Mouse (Mus musculus) liver, embryonic 16.5 days (tissue): ENCODE data around the gene Rap1gap2. TPM values are rescaled to one million over a fixed set of nuclear protein-coding genes. Genes with fewer than 3 reads are reported as not detected.

Experiments
- ATAC-seq: fragments of 200-750 bp; cut with Nextera tagmentation; 2 replicates; pipeline ENCODE4 v1.8.0; 2017; ENCODE audit warnings: low read depth, mild to moderate bottlenecking, moderate number of reproducible peaks, moderate library complexity
- H3K27ac ChIP-seq: fragments of 300-500 bp; sonication (generic); 2 replicates; pipeline ENCODE4 v1.5.1; 2014; ENCODE audit warnings: mild to moderate bottlenecking, low read length
- H3K27me3 ChIP-seq: fragments of 300-500 bp; sonication (generic); 2 replicates; pipeline ENCODE4 v1.6.1; 2014; ENCODE audit warnings: low read depth, low read length, mixed read lengths; ENCODE audit not compliant: control insufficient read depth, insufficient read depth
- H3K36me3 ChIP-seq: fragments of 300-500 bp; sonication (generic); 2 replicates; pipeline ENCODE4 v1.6.1; 2014; ENCODE audit warnings: mild to moderate bottlenecking; ENCODE audit not compliant: control insufficient read depth, insufficient read depth
- H3K4me1 ChIP-seq: fragments of 300-500 bp; sonication (generic); 2 replicates; pipeline ENCODE4 v1.6.1; 2014; ENCODE audit warnings: low read depth, low read length, mixed read lengths; ENCODE audit not compliant: control insufficient read depth
- H3K4me2 ChIP-seq: fragments of 300-500 bp; sonication (generic); 2 replicates; pipeline ENCODE4 v1.6.1; 2014; ENCODE audit warnings: low read depth, low read length, mixed read lengths
- H3K4me3 ChIP-seq: fragments of 300-500 bp; sonication (generic); 2 replicates; pipeline ENCODE4 v1.5.1; 2014; ENCODE audit warnings: low read depth, mild to moderate bottlenecking, low read length
- H3K9ac ChIP-seq: fragments of 300-500 bp; sonication (generic); 2 replicates; pipeline ENCODE4 v1.6.1; 2014; ENCODE audit warnings: low read depth, low read length
- H3K9me3 ChIP-seq: fragments of 300-500 bp; sonication (generic); replicated peaks from 2 replicates; pipeline ENCODE4 v1.6.1; 2016; ENCODE audit warnings: low read length; ENCODE audit not compliant: control insufficient read depth
- WGBS: fragments of 180-500 bp; shearing (Covaris S2); extraction: QIAGEN DNeasy Blood & Tissue Kit; methylation state at CpG from one replicate; pipeline ENCODE4 v1.1.7; 2014; ENCODE audit not compliant: insufficient replicate concordance; 5-methylcytosine and 5-hydroxymethylcytosine counted together
- polyA plus RNA-seq: library from polyadenylated mRNA; unstranded; fragments of >200 nt; fragmentation: Nextera tagmentation; extraction: Ambion mirVana; gene quantifications from 2 replicates; pipeline ENCODE4 v1.2.1, GENCODE M21; 2015

Gene Rap1gap2
- polyA plus RNA-seq, 1 experiment from 2014 or later: 1.2 TPM

DNA sequence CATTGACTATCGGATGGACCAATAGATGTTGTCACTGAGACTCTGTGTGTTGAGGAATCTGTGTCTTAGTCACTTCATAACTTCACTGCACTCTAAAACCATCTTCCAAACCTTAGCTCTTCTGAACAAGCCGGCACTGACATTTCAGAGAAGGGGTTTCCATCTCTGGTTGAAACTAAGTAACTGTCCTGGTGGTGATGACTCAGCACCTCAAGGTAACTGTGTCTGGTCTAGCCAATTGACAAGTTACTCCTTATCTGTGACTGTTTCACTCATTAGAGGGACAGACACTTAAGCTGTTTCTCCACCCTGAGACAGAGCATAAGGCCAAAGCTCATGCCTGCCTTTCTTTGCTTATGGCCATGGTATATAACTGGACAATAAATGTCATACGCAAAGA, 114.1 kb downstream of the Rap1gap2 start:
- Histone ChIP-seq H3K36me3 (no peaks in the 10 kb centered on the region), H3K4me2 (no peak overlapping the region), H3K9me3 (no peaks in the 10 kb centered on the region), H3K9ac (no peak overlapping the region), H3K27ac (no peak overlapping the region), H3K27me3 (no peaks in the 10 kb centered on the region), H3K4me1 (no peaks in the 10 kb centered on the region), H3K4me3 (no peak overlapping the region)
- 80% methylated on average over 3 of the region's 3 CpGs for WGBS
- no peak for ATAC-seq

DNA sequence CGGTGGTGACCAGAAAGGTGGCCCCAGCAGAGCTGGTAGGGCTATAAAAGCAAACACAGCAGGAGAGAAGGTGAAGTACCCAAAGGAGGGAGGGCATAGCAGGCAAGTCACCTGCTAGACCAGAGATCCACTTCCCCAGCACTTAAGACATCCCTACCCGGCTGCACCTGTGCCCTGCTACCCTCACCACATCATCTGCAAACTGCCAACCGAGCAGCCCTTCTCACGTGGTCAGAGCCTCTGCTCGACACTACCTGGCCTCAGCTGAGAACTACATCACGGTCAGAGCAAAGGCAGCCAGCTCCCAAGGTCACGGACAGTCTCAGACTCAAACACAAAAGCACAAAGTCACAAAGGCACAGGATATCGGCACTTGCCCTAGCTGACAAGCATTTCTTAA, 116.8 kb downstream of the Rap1gap2 start:
- Histone ChIP-seq H3K27me3 (no peaks in the 10 kb centered on the region), H3K27ac (no peak overlapping the region), H3K4me1 (no peaks in the 10 kb centered on the region), H3K9me3 (no peaks in the 10 kb centered on the region), H3K4me2 (no peak overlapping the region), H3K4me3 (no peak overlapping the region), H3K36me3 (no peaks in the 10 kb centered on the region), H3K9ac (no peak overlapping the region)
- no peak for ATAC-seq
- 26% methylated on average over 8 of the region's 8 CpGs for WGBS

DNA sequence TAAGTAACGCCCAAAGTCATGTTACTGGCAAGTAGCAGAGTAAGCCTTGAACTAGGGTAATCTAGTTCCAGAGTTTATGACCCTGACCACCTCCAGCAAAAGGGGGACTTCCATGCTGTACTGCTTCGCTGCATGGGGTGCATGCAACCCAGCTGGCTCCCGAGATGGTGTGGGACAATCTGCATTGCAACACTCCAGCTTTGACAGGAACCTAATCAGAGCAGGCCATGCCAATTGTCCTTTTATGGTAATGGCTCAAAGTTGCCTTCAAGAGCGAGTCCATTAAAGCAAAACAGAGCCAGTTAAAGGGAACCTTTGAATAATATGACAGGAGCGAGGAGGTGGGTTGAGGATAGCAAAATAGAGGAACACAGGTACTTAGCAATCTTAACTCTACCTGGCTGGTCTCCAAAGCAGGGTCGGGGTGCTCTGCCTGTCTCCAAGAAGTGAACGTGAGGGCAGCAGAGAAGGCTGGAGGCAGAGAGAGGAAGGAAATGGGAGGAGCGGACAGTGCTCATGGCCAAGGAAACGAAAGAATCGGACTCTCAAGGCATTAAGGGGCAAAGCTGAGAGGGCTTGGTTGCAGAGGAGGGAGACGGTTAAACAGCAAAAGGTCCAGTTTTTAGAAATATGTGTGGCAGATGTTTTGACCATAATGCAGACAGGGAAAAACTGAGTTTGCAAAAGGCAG, 117.4 kb downstream of the Rap1gap2 start:
- 30% methylated on average over 11 of the region's 11 CpGs for WGBS
- Histone ChIP-seq H3K4me1 (no peaks in the 10 kb centered on the region; the same call in 1 of the 2 replicates), H3K4me2 (no peak overlapping the region), H3K27me3 (no peaks in the 10 kb centered on the region), H3K36me3 (no peaks in the 10 kb centered on the region), H3K27ac (no peak overlapping the region), H3K9me3 (no peaks in the 10 kb centered on the region), H3K4me3 (no peak overlapping the region), H3K9ac (no peak overlapping the region)
- ATAC-seq: no peak

DNA sequence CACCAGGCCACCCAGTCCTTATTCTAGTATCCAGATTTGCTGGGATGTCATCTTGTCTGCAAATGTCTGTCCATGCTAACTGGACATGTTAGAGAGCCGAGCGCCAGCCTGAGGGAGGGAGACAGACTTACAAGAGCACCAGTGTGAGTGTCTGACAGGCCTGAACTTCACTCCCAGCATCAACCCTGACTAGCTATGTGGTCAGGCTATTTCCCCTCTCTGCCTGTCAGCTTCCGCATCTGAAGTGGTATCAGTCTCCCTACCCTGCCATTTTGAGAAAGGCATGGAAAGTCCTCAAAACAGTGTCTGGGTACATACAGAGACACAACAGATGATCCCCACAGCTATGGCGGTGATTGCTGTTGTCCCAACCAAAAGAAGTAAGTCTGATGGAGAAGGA, 119.6 kb downstream of the Rap1gap2 start:
- Histone ChIP-seq H3K4me3 (no peak overlapping the region), H3K36me3 (no peaks in the 10 kb centered on the region), H3K4me1 (no peaks in the 10 kb centered on the region; the same call in 1 of the 2 replicates), H3K4me2 (no peak overlapping the region), H3K27me3 (no peaks in the 10 kb centered on the region), H3K9me3 (no peaks in the 10 kb centered on the region), H3K27ac (no peak overlapping the region), H3K9ac (no peak overlapping the region)
- ATAC-seq: no peak
- WGBS: 40% methylated on average over 4 of the region's 4 CpGs

DNA sequence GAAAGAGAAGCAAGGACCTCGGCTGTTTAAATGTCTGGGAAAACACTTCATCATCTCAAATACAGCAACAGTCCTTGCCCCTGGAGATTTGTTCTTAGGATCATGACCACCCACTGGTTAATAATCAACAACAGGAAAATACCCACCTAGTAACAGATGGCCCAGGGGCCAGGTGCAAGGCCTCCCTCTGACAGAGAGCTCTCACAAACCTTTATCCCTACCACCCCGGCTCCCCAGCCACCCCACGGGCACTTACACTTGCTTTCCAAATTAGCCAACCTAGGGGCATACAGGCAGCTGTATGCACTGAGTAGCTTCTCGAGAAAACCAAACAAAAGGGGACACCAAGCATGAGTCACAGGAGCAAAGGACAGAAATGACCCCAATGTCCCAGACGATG, 121.5 kb downstream of the Rap1gap2 start:
- H3K4me3 ChIP-seq: no peak overlapping the region
- 50% methylated on average over 5 of the region's 5 CpGs for WGBS
- no peak overlapping the region for H3K9ac ChIP-seq
- H3K9me3 ChIP-seq: no peaks in the 10 kb centered on the region
- H3K27ac ChIP-seq: no peak overlapping the region
- no peak for ATAC-seq
- H3K4me1 ChIP-seq: no peaks in the 10 kb centered on the region; the same call in 1 of the 2 replicates
- H3K4me2 ChIP-seq: no peak overlapping the region
- H3K36me3 ChIP-seq: no peaks in the 10 kb centered on the region
- no peaks in the 10 kb centered on the region for H3K27me3 ChIP-seq

DNA sequence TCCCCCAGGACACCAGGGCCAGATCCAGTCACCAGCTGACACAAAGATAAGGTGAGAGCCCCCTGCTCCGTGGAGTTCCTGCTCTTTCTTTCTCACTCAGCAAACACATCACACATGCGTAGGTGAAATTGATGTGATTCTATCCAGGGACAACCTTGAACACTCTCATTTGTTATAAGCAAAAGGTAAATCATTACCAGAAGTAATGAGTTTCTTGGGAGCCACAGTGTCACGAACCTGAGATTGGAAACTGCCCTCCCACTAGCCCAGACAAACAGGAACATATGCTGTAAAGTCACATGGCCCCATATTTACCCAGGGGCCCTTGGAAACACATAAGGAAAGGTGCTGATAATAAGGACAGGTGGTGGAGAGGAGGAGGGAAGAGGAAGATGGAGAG, 122.8 kb downstream of the Rap1gap2 start:
- Histone ChIP-seq H3K9ac (no peak overlapping the region), H3K4me1 (no peaks in the 10 kb centered on the region; the same call in 1 of the 2 replicates), H3K27ac (no peak overlapping the region), H3K9me3 (no peaks in the 10 kb centered on the region), H3K4me2 (no peak overlapping the region), H3K27me3 (no peaks in the 10 kb centered on the region), H3K4me3 (no peak overlapping the region), H3K36me3 (no peaks in the 10 kb centered on the region)
- 30% methylated on average over 3 of the region's 3 CpGs for WGBS
- ATAC-seq: no peak

DNA sequence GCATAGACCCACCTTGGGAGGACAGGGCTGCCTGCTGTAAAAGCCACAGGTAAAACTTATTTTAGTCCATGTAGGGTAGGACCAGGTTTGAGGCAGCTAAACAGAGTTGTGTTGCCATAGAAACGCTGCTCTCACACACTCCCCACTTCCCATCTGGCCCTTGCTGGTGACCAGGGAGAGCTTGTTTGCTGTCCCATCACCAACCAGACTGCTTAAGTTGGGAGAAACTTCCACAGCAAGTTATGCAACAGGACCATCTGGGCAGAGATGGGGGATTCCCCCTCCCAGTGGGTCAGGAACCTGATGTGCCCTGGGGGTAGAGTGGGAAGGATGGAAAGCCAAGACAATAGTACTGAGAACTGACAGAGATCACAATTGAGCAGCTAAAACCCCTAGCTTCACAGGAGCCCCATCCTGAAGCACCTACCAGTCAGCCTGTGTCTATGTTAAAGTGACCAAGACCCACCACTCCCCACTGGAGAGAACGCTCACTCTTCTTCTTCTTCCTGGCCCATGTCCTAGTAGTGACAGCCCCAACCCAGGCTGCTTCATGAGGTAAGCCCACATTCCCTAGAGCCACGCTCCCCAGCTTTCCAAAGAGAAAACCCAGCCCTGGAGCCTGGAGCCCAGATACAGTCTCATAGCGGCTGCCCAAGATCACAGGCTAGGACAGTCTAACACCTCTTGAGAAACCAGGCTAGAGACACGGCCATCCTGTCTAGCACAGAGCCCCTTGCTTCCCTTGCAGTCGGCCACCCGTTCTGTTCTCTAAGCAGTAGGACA, 125.1 kb downstream of the Rap1gap2 start:
- no peaks in the 10 kb centered on the region; the same call in 1 of the 2 replicates for H3K4me1 ChIP-seq
- ATAC-seq: no peak
- no peaks in the 10 kb centered on the region for H3K36me3 ChIP-seq
- 66% methylated on average over 7 of the region's 7 CpGs for WGBS
- no peak overlapping the region for H3K4me3 ChIP-seq
- no peak overlapping the region for H3K9ac ChIP-seq
- H3K27me3 ChIP-seq: no peaks in the 10 kb centered on the region
- no peak overlapping the region for H3K4me2 ChIP-seq
- no peak overlapping the region for H3K27ac ChIP-seq
- no peaks in the 10 kb centered on the region for H3K9me3 ChIP-seq

DNA sequence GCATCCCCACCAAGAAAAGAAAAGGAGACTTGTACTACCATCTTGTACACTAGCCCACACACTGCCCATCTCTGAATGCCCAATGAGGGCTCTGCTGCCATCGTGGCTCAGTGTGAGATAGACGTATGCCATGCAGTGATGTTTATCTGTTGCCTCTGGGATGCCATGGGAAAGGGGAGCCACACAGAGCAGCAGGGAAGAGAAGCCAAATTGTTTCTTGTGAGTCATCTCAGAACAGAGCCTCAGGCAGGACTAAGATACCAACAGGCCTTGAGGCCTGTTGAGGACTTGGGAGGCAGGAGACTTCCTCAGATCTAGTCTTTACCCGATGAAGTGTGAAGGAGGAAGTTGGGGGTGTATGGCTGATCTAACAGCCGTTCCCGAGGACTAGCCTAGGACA, 126.8 kb downstream of the Rap1gap2 start:
- Histone ChIP-seq H3K27ac (no peak overlapping the region), H3K9ac (no peak overlapping the region), H3K4me3 (no peak overlapping the region), H3K36me3 (no peaks in the 10 kb centered on the region), H3K9me3 (no peaks in the 10 kb centered on the region), H3K4me1 (no peaks in the 10 kb centered on the region; the same call in 1 of the 2 replicates), H3K4me2 (no peak overlapping the region), H3K27me3 (no peaks in the 10 kb centered on the region)
- WGBS: 36% methylated on average over 5 of the region's 5 CpGs
- ATAC-seq: no peak

DNA sequence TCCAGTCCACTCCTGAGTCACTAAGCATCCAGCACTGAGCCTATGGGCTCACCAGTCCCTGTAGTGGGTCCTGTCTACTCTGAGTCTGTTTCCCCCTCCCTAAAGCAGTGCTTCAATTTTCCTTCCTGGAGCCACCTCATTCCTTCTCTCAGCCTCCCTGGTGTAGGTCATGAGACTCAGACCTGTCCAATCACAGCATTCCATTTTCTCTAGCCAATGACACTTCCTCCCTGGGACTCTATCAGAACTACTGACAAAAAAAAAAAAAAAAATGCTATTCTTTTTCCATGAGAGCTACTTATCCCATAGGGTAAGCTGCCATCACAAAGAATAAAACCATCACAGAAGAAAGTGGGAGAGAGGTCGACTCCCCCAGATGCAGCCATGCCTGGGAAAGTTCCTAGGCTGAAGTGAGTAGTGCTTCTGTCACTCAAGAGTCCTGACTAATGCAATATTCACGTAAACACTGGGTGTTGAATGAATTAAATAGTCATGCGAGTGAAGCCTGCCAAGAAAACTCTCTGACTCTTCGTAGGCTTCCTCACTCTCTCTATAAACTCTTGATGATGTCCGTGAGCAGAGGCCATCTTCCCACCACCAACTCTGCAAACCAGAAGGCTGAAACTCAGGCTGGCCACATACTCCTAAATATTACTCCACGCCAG, 127.4 kb downstream of the Rap1gap2 start:
- ATAC-seq: no peak
- no peak overlapping the region for H3K9ac ChIP-seq
- no peak overlapping the region for H3K27ac ChIP-seq
- 54% methylated on average over 6 of the region's 6 CpGs for WGBS
- no peaks in the 10 kb centered on the region for H3K36me3 ChIP-seq
- no peaks in the 10 kb centered on the region for H3K27me3 ChIP-seq
- no peak overlapping the region for H3K4me2 ChIP-seq
- no peaks in the 10 kb centered on the region; the same call in 1 of the 2 replicates for H3K4me1 ChIP-seq
- no peaks in the 10 kb centered on the region for H3K9me3 ChIP-seq
- H3K4me3 ChIP-seq: no peak overlapping the region
